Mouse (Mus musculus): ENCODE data around the gene Cd200.

DNA sequence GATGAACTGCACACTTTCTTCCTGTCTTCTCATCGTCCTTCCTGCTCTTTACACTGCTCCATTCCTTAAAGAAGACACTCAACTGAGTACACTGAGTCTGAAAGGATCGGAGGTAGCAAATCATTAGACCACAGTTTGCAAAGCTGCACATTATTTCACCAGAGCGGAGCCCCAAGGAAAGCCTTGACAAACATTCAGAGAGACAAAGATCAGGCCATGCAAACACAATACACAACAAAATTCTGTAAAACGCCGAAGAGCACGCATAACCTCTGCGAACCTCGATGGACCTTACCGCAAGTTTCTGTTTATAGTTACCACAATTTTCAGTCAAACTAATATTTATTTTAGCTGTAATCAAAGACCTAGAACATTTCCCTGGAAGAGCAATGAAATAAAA lies 43.5 kb downstream of the Cd200 start:
- no peak for TF ChIP-seq CTCF (IDR thresholded peaks at IDR 0.05)
- TF ChIP-seq EP300 (IDR thresholded peaks at IDR 0.05): no peak

Measured in lung, postnatal 0 days (tissue).